Mouse (Mus musculus) neural tube, embryonic 14.5 days (tissue): Measurements from ENCODE around the gene Map3k4. TPM values are rescaled to one million over a fixed set of nuclear protein-coding genes. Genes with fewer than 3 reads are reported as not detected.

Experiments
- ATAC-seq: fragments of 200-750 bp; cut with Nextera tagmentation; 2 replicates; pipeline ENCODE4 v1.8.0; 2017; ENCODE audit warnings: low read depth, mild to moderate bottlenecking, moderate TSS enrichment, moderate library complexity
- H3K27ac ChIP-seq: fragments of 300-500 bp; sonication (generic); 2 replicates; pipeline ENCODE4 v1.5.1; 2014; ENCODE audit warnings: low read depth, mild to moderate bottlenecking, control low read depth, low read length, moderate library complexity, mixed read lengths
- H3K27me3 ChIP-seq: fragments of 300-500 bp; sonication (generic); 2 replicates; pipeline ENCODE4 v1.6.1; 2014; ENCODE audit warnings: low read length; ENCODE audit not compliant: control insufficient read depth, insufficient read depth
- H3K36me3 ChIP-seq: fragments of 300-500 bp; sonication (generic); 2 replicates; pipeline ENCODE4 v1.6.1; 2014; ENCODE audit warnings: low read length, mixed read lengths; ENCODE audit not compliant: control insufficient read depth, insufficient read depth
- H3K4me1 ChIP-seq: fragments of 300-500 bp; sonication (generic); 2 replicates; pipeline ENCODE4 v1.6.1; 2014; ENCODE audit warnings: low read length; ENCODE audit not compliant: control insufficient read depth, insufficient read depth
- H3K4me2 ChIP-seq: fragments of 300-500 bp; sonication (generic); 2 replicates; pipeline ENCODE4 v1.6.1; 2014; ENCODE audit warnings: mild to moderate bottlenecking, low read depth, low read length, control low read depth
- H3K4me3 ChIP-seq: fragments of 300-500 bp; sonication (generic); 2 replicates; pipeline ENCODE4 v1.5.1; 2014; ENCODE audit warnings: low read depth, low read length, control low read depth, mixed read lengths
- H3K9ac ChIP-seq: fragments of 300-500 bp; sonication (generic); replicated peaks from 2 replicates; pipeline ENCODE4 v1.6.1; 2014; ENCODE audit warnings: low read depth, mild to moderate bottlenecking, control low read depth, low read length, mixed read lengths
- H3K9me3 ChIP-seq: fragments of 300-500 bp; sonication (generic); 2 replicates; pipeline ENCODE4 v1.6.1; 2016; ENCODE audit warnings: low read length; ENCODE audit not compliant: control insufficient read depth
- WGBS: fragments of 180-500 bp; shearing (Covaris S2); extraction: QIAGEN DNeasy Blood & Tissue Kit; methylation state at CpG from one replicate; pipeline ENCODE4 v1.1.7; 2014; 5-methylcytosine and 5-hydroxymethylcytosine counted together
- polyA plus RNA-seq: library from polyadenylated mRNA; unstranded; fragments of >200 nt; fragmentation: Nextera tagmentation; extraction: Ambion mirVana; gene quantifications from 2 replicates; pipeline ENCODE4 v1.2.1, GENCODE M21; 2014

Map3k4 gene
- polyA plus RNA-seq, 1 experiment from 2014 or later: 39.8 TPM

- 96% methylated on average over 9 of the region's 9 CpGs for WGBS
- no peak for ATAC-seq
- no peaks in the 10 kb centered on the region for H3K4me1 ChIP-seq
- no peaks in the 10 kb centered on the region for H3K36me3 ChIP-seq
- H3K4me2 ChIP-seq: no peak overlapping the region
- no peak overlapping the region for H3K27ac ChIP-seq
- no peaks in the 10 kb centered on the region for H3K27me3 ChIP-seq
- no peak overlapping the region for H3K9ac ChIP-seq
- H3K9me3 ChIP-seq: no peaks in the 10 kb centered on the region
- H3K4me3 ChIP-seq: no peak overlapping the region
These were observed 9.1 kb downstream of the Map3k4 start for GRCm38 (mm10) chr17:12309493-12309892.

- Histone ChIP-seq H3K27ac (no peak overlapping the region), H3K4me2 (no peak overlapping the region), H3K36me3 (no peaks in the 10 kb centered on the region), H3K4me3 (no peak overlapping the region), H3K9me3 (no peaks in the 10 kb centered on the region), H3K9ac (no peak overlapping the region), H3K4me1 (no peaks in the 10 kb centered on the region), H3K27me3 (no peaks in the 10 kb centered on the region)
- 83% methylated on average over 8 of the region's 8 CpGs for WGBS
- ATAC-seq: no peak
These were observed 9.5 kb downstream of the Map3k4 start for GRCm38 (mm10) chr17:12309059-12309458.

GRCm38 (mm10) chr17:12307251-12308135 lies 11.1 kb downstream of the Map3k4 start:
- Histone ChIP-seq H3K4me3 (no peak overlapping the region), H3K27me3 (no peaks in the 10 kb centered on the region), H3K9ac (no peak overlapping the region), H3K4me1 (no peaks in the 10 kb centered on the region), H3K4me2 (no peak overlapping the region), H3K9me3 (no peaks in the 10 kb centered on the region), H3K27ac (peak overlapping the region; percentile 28; the same call in 1 of the 2 replicates), H3K36me3 (no peaks in the 10 kb centered on the region)
- 85% methylated on average over 20 of the region's 20 CpGs for WGBS
- no peak for ATAC-seq

GRCm38 (mm10) chr17:12304658-12305057 lies 13.9 kb downstream of the Map3k4 start:
- Histone ChIP-seq H3K4me3 (no peak overlapping the region), H3K9ac (no peak overlapping the region), H3K9me3 (no peaks in the 10 kb centered on the region), H3K27ac (no peak overlapping the region), H3K4me1 (peaks cover 7% of the 10 kb centered on the region; the same call in 1 of the 2 replicates), H3K36me3 (no peaks in the 10 kb centered on the region), H3K27me3 (no peaks in the 10 kb centered on the region), H3K4me2 (no peak overlapping the region)
- WGBS: 93% methylated on average over 6 of the region's 6 CpGs
- no peak for ATAC-seq

- Histone ChIP-seq H3K9ac (no peak overlapping the region), H3K27ac (no peak overlapping the region), H3K4me1 (peaks cover 7% of the 10 kb centered on the region; the same call in 1 of the 2 replicates), H3K27me3 (no peaks in the 10 kb centered on the region), H3K4me2 (no peak overlapping the region), H3K4me3 (no peak overlapping the region), H3K36me3 (no peaks in the 10 kb centered on the region), H3K9me3 (no peaks in the 10 kb centered on the region)
- peak; percentile 68; the same call in 1 of the 2 replicates for ATAC-seq
- WGBS: 51% methylated on average over 3 of the region's 3 CpGs
These were observed 17.5 kb downstream of the Map3k4 start for GRCm38 (mm10) chr17:12300896-12301706.

- peaks cover 7% of the 10 kb centered on the region; the same call in 1 of the 2 replicates for H3K4me1 ChIP-seq
These were observed 18.4 kb downstream of the Map3k4 start for GRCm38 (mm10) chr17:12300127-12300675.

GRCm38 (mm10) chr17:12299371-12299770 lies 19.2 kb downstream of the Map3k4 start:
- no peaks in the 10 kb centered on the region for H3K9me3 ChIP-seq
- no peak overlapping the region for H3K27ac ChIP-seq
- no peak overlapping the region for H3K4me3 ChIP-seq
- H3K4me1 ChIP-seq: peaks cover 7% of the 10 kb centered on the region; the same call in 1 of the 2 replicates
- H3K36me3 ChIP-seq: no peaks in the 10 kb centered on the region
- no peak overlapping the region for H3K4me2 ChIP-seq
- ATAC-seq: no peak
- 89% methylated on average over 7 of the region's 7 CpGs for WGBS
- H3K9ac ChIP-seq: no peak overlapping the region
- no peaks in the 10 kb centered on the region for H3K27me3 ChIP-seq

More at GRCm38 (mm10) chr17:12300127-12300675, 18.4 kb downstream of the Map3k4 start:
- Histone ChIP-seq H3K9ac (no peak overlapping the region), H3K9me3 (no peaks in the 10 kb centered on the region), H3K36me3 (no peaks in the 10 kb centered on the region), H3K27me3 (no peaks in the 10 kb centered on the region), H3K27ac (no peak overlapping the region), H3K4me2 (no peak overlapping the region), H3K4me3 (no peak overlapping the region)
- WGBS: 54% methylated on average over 14 of the region's 14 CpGs
- ATAC-seq: no peak

- H3K9me3 ChIP-seq: no peaks in the 10 kb centered on the region
- ATAC-seq: no peak
- H3K27ac ChIP-seq: no peak overlapping the region
- no peak overlapping the region for H3K9ac ChIP-seq
- no peak overlapping the region for H3K4me3 ChIP-seq
- 87% methylated on average over 4 of the region's 4 CpGs for WGBS
- H3K36me3 ChIP-seq: no peaks in the 10 kb centered on the region
- peaks cover 17% of the 10 kb centered on the region; the same call in 1 of the 2 replicates for H3K4me1 ChIP-seq
- H3K4me2 ChIP-seq: no peak overlapping the region
- no peaks in the 10 kb centered on the region for H3K27me3 ChIP-seq
These were observed 20.6 kb downstream of the Map3k4 start for GRCm38 (mm10) chr17:12297978-12298377.
